In genomic region chr19:9283176-9283575, GRCm38 (mm10) we compare ENCODE assay signal across 7 mouse cellular contexts.
DNase-seq lines count a peak whose midpoint lies in the region; ATAC-seq and TF ChIP-seq lines count a peak whose summit lies in the region.
"Not testable (repeated sequence)": the region's sequence is repeated elsewhere in the genome, so short reads cannot be mapped to it uniquely, and the experiment has no call there.

No protein-coding gene starts in this region.

- H3K27ac ChIP-seq in heart, adult 2 months: not testable (repeated sequence)

- intact Hi-C loops in heart, adult 2 months (cut with DNase I): not testable (repeated sequence)

- TF ChIP-seq EP300 in heart, adult 2 months (IDR thresholded peaks at IDR 0.05; ENCODE audit: insufficient read depth, low read depth, low read length): not testable (repeated sequence)

- TF ChIP-seq CTCF in heart, adult 2 months (IDR thresholded peaks at IDR 0.05): not testable (repeated sequence)

- 87% methylated on average over 24 of the region's 24 CpGs for WGBS in heart, adult 2 months

- H3K27me3 ChIP-seq in heart, adult 2 months (ENCODE audit: control insufficient read depth, insufficient read depth, low read length): not testable (repeated sequence)

- ATAC-seq in erythroblast, adult 5-6 weeks (replicated peaks; ENCODE audit: low FRiP score, poor library complexity, severe bottlenecking): peak; percentile 97
- ATAC-seq in monocyte, adult 5-6 weeks (replicated peaks; ENCODE audit: insufficient number of reproducible peaks, low FRiP score, low TSS enrichment, poor library complexity, severe bottlenecking): peak; percentile 80

- H3K4me3 ChIP-seq in heart, adult 2 months: peak overlapping the region; percentile 30

- not testable (repeated sequence) for TF ChIP-seq POLR2A in heart, adult 2 months (IDR thresholded peaks at IDR 0.05; ENCODE audit: insufficient read depth, low read depth, low read length)

- not testable (repeated sequence) for H3K9ac ChIP-seq in heart, adult 2 months (ENCODE audit: low read depth, low read length)

- DNase-seq in adrenal gland, postnatal 14 days: peak; percentile 13
- peak; percentile 31 to 60 for DNase-seq in heart, adult 2 months
- DNase-seq in kidney, postnatal 25 days: peak; percentile 4 to 34
- peak; percentile 1 to 3 for DNase-seq in left cerebral cortex, adult 9 months (ENCODE audit: low spot score in 2 of 2)
- peak; percentile 20 to 68 for DNase-seq in spleen, postnatal 4 days (ENCODE audit: low spot score in 2 of 2)

- not testable (repeated sequence) for H3K79me2 ChIP-seq in heart, adult 2 months (replicated peaks; ENCODE audit: control insufficient read depth, insufficient read depth, low read length)

- H3K36me3 ChIP-seq in heart, adult 2 months (ENCODE audit: control insufficient read depth, insufficient read depth, low read length): not testable (repeated sequence)

- H3K4me1 ChIP-seq in heart, adult 2 months (ENCODE audit: control insufficient read depth, insufficient read depth, low read length): not testable (repeated sequence)
